ENCODE assay signal across 17 mouse cellular contexts in the genomic region with DNA sequence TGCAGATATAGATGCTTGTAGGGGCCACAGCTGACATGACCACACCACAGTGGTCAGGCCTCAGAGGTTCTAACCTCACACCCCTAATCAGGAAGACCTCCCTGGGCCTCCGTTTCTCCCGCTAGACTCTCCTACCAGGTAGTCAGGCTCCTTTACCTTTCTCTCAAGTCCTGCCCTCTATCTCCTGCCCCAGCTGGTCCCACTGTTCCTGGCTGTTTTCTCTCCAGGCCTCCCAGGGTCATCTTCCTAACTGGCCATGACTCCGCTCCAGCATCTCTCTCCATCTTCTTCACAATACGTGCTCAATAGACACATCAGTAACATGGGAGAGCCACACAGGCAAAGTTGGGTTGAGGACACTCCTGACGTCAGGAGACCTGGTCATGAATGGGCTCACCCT. TPM values are rescaled to one million over a fixed set of nuclear protein-coding genes. Genes with fewer than 3 reads are reported as not detected.
DNase-seq lines count a peak whose midpoint lies in the region; ATAC-seq and TF ChIP-seq lines count a peak whose summit lies in the region.
"Had no signal": no experiment of that assay in that cellular context is flagged by ENCODE, and none has a peak within 500 bp of the region (broad histone marks: within the 10 kb centered on the region; RNA-seq: fewer than 3 reads in every experiment).

No protein-coding gene starts in this region.

- H3K27ac ChIP-seq in gastrocnemius, adult 2 months: peak overlapping the region; percentile 84
- no peak overlapping the region for H3K27ac ChIP-seq in neural tube, embryonic 11.5 days (ENCODE audit: low read depth, low read length)
- 0 out of 2 replicates have a peak overlapping the region, but pooled peaks have one; percentile 2 for H3K27ac ChIP-seq in limb, embryonic 13.5 days
- H3K27ac ChIP-seq in neural tube, embryonic 15.5 days (replicated peaks): peak overlapping the region; percentile 74
- H3K27ac ChIP-seq: neural tube, embryonic 12.5 days had no signal

- TF ChIP-seq CTCF in gastrocnemius, adult 2 months (IDR thresholded peaks at IDR 0.05): no peak

- H3K9me3 ChIP-seq in neural tube, embryonic 11.5 days (ENCODE audit: control insufficient read depth, low read length): no peaks in the 10 kb centered on the region
- H3K9me3 ChIP-seq in limb, embryonic 13.5 days: no peaks in the 10 kb centered on the region; the same call in 1 of the 2 replicates
- H3K9me3 ChIP-seq in neural tube, embryonic 15.5 days (replicated peaks): no peaks in the 10 kb centered on the region
- H3K9me3 ChIP-seq: embryonic facial prominence, embryonic 13.5 days; neural tube, embryonic 12.5 days had no signal

- H3K9ac ChIP-seq in neural tube, embryonic 11.5 days (ENCODE audit: low read length): peak overlapping the region; percentile 26; the same call in 1 of the 2 replicates
- no peak overlapping the region for H3K9ac ChIP-seq in limb, embryonic 13.5 days
- no peak overlapping the region for H3K9ac ChIP-seq in neural tube, embryonic 15.5 days (replicated peaks)
- H3K9ac ChIP-seq: embryonic facial prominence, embryonic 13.5 days; neural tube, embryonic 12.5 days had no signal

- 92% methylated on average over 5 of the region's 5 CpGs for WGBS in neural tube, embryonic 11.5 days
- WGBS in limb, embryonic 13.5 days: 85% methylated on average over 5 of the region's 5 CpGs
- 94% methylated on average over 5 of the region's 5 CpGs for whole genome bisulfite sequencing in neural tube, embryonic 15.5 days

- intact Hi-C loops in gastrocnemius, adult 2 months (cut with DNase I): no loop called here

- H3K27me3 ChIP-seq in neural tube, embryonic 11.5 days (ENCODE audit: control insufficient read depth, insufficient read depth, low read length): no peaks in the 10 kb centered on the region
- no peaks in the 10 kb centered on the region for H3K27me3 ChIP-seq in limb, embryonic 13.5 days
- no peaks in the 10 kb centered on the region for H3K27me3 ChIP-seq in neural tube, embryonic 15.5 days (replicated peaks)
- H3K27me3 ChIP-seq: embryonic facial prominence, embryonic 13.5 days; neural tube, embryonic 12.5 days had no signal

- no peak overlapping the region for H3K4me2 ChIP-seq in neural tube, embryonic 11.5 days (ENCODE audit: low read depth)
- no peak overlapping the region for H3K4me2 ChIP-seq in limb, embryonic 13.5 days (replicated peaks)
- H3K4me2 ChIP-seq in neural tube, embryonic 15.5 days: no peak overlapping the region
- H3K4me2 ChIP-seq: embryonic facial prominence, embryonic 13.5 days; neural tube, embryonic 12.5 days had no signal

- H3K4me1 ChIP-seq in neural tube, embryonic 11.5 days (ENCODE audit: control insufficient read depth, insufficient read depth, low read length): peaks cover 17% of the 10 kb centered on the region
- peaks cover 100% of the 10 kb centered on the region for H3K4me1 ChIP-seq in limb, embryonic 13.5 days
- peaks cover 89% of the 10 kb centered on the region for H3K4me1 ChIP-seq in neural tube, embryonic 15.5 days

- no peak for DNase-seq in gastrocnemius, adult 2 months
- DNase-seq in gastrocnemius, adult 18-20 months (ENCODE audit: low spot score): no peak
- no peak for DNase-seq in neural tube, embryonic 11.5 days (ENCODE audit: low spot score)
- no peak for DNase-seq in neural tube, embryonic 10.5 days (ENCODE audit: extremely low spot score, low spot score)
- DNase-seq in frontal cortex, postnatal 36 days (ENCODE audit: low spot score in 2 of 2): no peak
- no peak for DNase-seq in cerebellum, postnatal 4 days (ENCODE audit: low spot score in 2 of 2)
- DNase-seq: adrenal gland, postnatal 14 days; cerebellum, postnatal 14 days; kidney, adult 9 months; layer of hippocampus, adult 9-11 months; left cerebral cortex, postnatal 4 days; thymus, postnatal 25 days had no signal

- peaks cover 2% of the 10 kb centered on the region for H3K36me3 ChIP-seq in neural tube, embryonic 11.5 days (ENCODE audit: control insufficient read depth, insufficient read depth, low read length)
- peaks cover 31% of the 10 kb centered on the region for H3K36me3 ChIP-seq in limb, embryonic 13.5 days
- no peaks in the 10 kb centered on the region for H3K36me3 ChIP-seq in neural tube, embryonic 15.5 days
- H3K36me3 ChIP-seq: neural tube, embryonic 12.5 days had no signal

- no peak for ATAC-seq in neural tube, embryonic 11.5 days (ENCODE audit: insufficient read depth, low FRiP score, low TSS enrichment)
- no peak for ATAC-seq in limb, embryonic 13.5 days (ENCODE audit: low FRiP score, low read depth)
- no peak for ATAC-seq in neural tube, embryonic 15.5 days (ENCODE audit: low FRiP score)

- H3K4me3 ChIP-seq in gastrocnemius, adult 2 months: no peak overlapping the region
- H3K4me3 ChIP-seq in neural tube, embryonic 11.5 days (ENCODE audit: low read depth, low read length): no peak overlapping the region
- H3K4me3 ChIP-seq in limb, embryonic 13.5 days: no peak overlapping the region
- H3K4me3 ChIP-seq in neural tube, embryonic 15.5 days (replicated peaks): no peak overlapping the region
- H3K4me3 ChIP-seq: embryonic facial prominence, embryonic 13.5 days; neural tube, embryonic 12.5 days had no signal

RNA-seq across cellular contexts. Expression of a gene that starts 12.9 kb away (rescaled TPM):
- 1 to 10 TPM; 4.1 to 5.7 TPM for total RNA-seq in gastrocnemius, adult 2 months (2021)
- 1 to 10 TPM; 2.7 to 4.9 TPM for total RNA-seq in gastrocnemius, adult 18-20 months (2021)
- 10.1 and 11.0 TPM in 2 replicates for polyA plus RNA-seq in neural tube, embryonic 11.5 days (2014; fragmentation: Nextera tagmentation; extraction: Ambion mirVana)
- polyA plus RNA-seq in limb, embryonic 13.5 days (2015; fragmentation: Nextera tagmentation; extraction: Ambion mirVana): 25.6 and 26.1 TPM in 2 replicates
- polyA plus RNA-seq in neural tube, embryonic 15.5 days (2015; fragmentation: Nextera tagmentation; extraction: Ambion mirVana): 5.9 and 8.0 TPM in 2 replicates
- total RNA-seq: megakaryocyte progenitor cell, adult 5-6 weeks had no signal
